Mouse (Mus musculus): ENCODE results near the gene Dpy19l3. TPM values are rescaled to one million over a fixed set of nuclear protein-coding genes. Genes with fewer than 3 reads are reported as not detected.
A peak's percentile ranks its signal among the peaks of the same experiment; 100 is the strongest.

The Dpy19l3 gene
- total RNA-seq, 2 experiments from 2014 or later, result 2.5 to 23.4 TPM

DNA sequence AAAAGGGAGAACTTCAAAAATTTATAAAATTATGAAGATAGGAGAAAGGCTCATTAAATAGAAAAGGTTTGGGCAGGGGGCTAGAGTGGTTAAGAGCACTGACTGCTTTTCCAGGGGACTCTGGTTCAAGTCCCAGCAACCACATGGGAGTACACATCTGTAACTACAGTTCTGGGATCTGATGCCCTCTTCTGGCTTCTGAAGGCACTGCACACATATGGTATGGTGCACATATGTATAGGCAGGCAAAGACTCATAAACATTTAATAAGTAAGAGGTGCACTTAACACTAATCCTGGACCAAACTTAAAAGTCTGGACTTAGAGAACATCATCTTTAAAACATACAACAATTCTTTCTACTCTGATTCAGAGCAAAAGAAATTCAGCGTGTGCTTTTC lies 56.2 kb downstream of the Dpy19l3 start:
- no peak for ATAC-seq (replicated peaks; ENCODE audit: low FRiP score, poor library complexity, severe bottlenecking)

DNA sequence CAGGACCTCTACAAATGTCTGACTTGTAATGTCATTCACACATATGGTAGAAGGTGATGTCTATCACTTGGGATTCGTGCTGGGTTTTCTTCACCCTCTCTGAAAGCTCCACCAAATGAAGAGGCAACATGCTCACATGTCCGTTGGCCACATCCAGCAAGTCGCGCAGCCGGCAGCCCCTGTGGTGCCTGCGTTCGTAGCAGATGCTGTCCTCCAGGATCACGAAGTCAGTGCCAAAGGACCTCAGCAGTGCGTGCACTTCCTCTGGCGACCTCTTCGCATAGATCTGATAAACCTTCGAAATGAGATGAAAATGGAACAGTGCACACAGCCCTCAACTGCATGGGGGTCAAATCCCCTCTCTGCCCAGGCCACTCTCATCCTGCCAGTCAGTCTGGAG lies 61.6 kb downstream of the Dpy19l3 start:
- no peak for ATAC-seq (replicated peaks; ENCODE audit: low FRiP score, poor library complexity, severe bottlenecking)

DNA sequence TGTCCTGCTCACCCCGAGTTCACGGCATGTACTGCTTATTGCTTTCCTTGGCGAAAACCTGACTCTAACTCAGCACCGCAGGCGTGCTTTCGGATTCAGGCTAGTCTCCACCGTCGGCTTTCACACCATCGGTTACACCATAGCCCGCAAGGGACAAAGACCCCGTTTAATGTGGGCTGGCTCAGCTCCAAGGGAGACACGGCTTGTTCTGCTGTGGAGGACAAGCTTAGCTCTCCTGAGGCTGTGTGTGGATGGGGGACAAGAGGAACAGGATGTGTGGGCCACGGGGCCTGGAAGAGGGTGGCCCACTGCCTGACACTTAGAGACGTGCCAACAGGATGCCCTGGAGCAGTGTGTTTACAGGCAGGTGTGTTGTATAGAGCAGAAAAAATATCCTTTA lies 62.1 kb downstream of the Dpy19l3 start:
- ATAC-seq (replicated peaks; ENCODE audit: low FRiP score, poor library complexity, severe bottlenecking), result no peak

DNA sequence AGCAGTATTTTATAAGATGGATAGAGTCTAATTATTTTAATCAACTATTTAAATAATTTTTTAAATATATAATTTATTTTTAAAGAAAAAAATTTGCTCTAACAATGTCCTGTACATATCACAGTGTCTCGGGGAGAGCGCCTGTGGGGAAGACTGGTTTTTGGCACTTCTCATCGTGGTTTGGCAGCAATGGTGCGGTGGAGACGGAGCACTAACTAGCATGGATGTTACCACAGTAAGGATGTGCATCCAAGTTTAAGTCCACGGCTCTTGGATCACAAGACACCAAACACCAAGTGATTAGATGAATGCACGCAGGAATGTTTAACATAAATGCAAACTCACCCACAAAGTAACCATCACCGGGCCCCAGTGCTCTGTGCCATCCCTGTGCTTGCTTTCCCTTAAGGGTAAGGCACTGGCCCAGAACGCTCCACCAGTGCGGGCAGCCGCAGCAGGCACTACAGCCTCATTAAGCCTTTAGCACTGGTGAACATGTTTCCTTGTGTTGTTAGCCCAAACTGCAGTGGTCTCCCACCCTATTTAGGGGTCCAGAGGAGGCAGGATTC lies 65.4 kb downstream of the Dpy19l3 start:
- no peak for ATAC-seq (replicated peaks; ENCODE audit: low FRiP score, poor library complexity, severe bottlenecking)

DNA sequence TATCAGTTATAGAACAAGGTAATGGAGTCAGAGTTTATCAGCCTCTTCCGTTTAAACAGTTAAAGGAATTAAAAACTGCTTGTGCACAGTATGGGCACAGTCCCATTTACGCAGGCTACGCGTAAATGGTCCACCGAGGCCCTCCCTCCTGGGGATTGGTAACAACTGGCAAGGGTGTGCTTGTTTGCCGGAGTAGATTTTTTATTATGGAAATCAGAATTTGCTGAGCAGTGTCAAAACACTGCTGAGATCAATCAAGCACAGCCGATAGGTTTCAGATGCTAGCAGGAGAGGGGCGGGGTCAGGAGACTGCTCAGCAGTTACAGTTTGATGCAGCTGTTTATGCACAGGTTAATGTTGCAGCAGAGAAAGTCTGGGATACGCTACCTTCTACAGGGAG lies 66.0 kb downstream of the Dpy19l3 start:
- no peak for ATAC-seq (replicated peaks; ENCODE audit: low FRiP score, poor library complexity, severe bottlenecking)

DNA sequence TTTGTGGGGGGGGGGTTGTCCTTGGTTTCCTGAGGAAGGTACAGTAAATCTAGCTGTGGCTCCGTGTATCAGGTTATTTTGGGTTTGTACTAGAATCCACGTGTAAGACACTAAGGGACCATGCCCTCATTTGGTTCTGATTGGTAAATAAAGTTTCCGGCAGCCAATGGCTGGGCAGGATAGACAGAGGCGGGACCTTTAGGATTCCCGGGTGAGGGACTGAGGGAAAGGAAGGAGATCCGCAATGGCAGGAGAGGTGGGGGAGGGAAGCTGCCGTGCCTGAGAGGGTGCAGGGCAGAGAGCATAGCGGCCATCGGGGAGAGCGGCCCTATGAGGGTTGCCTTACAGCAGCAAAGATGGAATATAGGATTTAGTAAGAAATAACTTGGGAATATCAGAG lies 67.0 kb downstream of the Dpy19l3 start:
- ATAC-seq (replicated peaks; ENCODE audit: low FRiP score, poor library complexity, severe bottlenecking), result no peak

DNA sequence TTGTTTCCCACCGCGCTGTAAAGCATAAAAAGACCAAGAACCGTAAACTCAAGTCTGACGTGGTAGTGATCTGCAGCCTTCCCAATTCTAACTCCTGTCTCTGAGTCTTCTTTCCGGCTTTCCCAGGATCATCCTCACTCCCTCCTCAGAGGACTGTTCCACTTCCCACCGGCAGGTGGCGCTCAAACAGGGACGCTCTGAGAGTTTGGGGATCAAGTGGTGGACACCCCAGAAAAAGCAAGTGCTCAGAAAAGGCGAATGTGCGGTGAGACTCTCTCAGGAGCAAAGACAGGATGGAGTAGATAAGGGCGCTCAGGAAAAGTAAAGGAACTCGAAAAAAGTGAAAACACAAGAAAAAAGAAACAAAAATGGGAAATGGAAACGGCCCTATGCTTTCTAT lies 67.5 kb downstream of the Dpy19l3 start:
- peak; percentile 69 for ATAC-seq (replicated peaks; ENCODE audit: low FRiP score, poor library complexity, severe bottlenecking)

DNA sequence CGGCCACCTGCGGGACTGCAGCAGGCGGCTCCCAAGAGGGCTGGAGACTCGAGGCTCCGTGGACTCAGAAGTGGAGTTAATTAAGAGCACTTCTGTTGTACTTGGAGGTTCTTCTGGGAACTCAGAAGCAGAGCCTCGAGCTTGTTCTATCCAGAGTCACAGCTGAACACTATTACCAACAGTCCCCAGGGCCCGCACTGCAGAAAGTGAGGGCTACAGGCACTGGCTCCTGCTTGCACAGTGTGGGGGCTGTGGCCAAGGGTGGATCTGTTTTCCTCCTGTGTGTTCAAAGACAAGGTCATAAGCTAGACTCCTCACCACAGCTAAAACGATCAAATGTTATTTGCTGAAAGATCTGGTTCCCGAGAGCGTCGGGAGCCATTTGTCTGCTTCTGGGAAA lies 68.0 kb downstream of the Dpy19l3 start:
- no peak for ATAC-seq (replicated peaks; ENCODE audit: low FRiP score, poor library complexity, severe bottlenecking)

DNA sequence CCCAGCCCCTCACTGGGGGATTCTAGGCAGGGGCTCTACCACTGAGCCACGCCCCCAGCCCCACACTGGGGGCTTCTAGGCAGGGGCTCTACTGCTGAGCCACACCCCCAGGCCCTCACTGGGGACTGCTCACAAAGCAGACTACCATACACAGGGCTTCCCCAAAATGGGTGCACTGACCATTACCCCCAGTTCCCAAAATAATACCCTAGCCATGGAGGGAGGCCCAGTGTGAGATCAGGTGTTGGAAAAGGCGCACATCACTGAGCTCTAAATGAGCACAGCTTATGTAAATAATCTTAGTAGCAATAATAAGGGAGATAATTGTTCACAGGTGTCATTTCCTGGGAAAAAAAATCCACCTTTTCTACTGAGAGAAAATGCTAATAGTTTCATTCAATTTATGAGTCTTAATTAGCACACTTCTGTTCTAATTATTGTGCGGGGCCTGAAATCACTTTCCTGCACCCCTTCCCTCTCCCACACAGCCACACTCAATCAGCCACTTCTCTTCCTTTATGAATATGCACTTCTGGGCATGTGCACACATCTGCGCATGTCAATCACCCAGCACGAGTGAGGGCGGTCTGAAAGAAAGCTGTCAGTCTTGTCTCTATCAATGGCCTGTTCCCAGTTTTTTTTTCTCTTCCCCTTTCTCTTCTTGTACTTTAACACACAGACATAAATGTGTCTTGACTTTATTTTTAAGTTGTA lies 70.7 kb downstream of the Dpy19l3 start:
- ATAC-seq (replicated peaks; ENCODE audit: low FRiP score, poor library complexity, severe bottlenecking), result no peak

DNA sequence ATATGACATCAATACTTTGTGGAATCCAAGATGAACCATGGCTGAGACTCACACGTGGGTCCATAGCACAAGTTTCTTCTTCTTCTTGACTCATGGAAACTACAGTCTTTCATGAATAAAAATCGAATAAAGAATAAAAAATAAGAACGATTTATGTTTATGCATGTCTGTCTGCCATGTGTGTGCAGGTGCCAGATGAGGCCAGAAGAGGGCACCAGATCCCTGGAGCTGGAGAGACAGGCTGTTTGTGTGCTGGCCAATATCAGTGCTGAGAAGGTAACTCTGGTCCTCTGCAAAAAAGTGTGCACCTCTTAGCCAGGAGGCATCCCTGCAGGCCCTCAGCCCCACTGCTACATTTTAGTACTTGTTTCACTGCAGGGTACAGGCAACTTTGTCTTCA lies 72.7 kb downstream of the Dpy19l3 start:
- ATAC-seq (replicated peaks; ENCODE audit: low FRiP score, poor library complexity, severe bottlenecking), result no peak

DNA sequence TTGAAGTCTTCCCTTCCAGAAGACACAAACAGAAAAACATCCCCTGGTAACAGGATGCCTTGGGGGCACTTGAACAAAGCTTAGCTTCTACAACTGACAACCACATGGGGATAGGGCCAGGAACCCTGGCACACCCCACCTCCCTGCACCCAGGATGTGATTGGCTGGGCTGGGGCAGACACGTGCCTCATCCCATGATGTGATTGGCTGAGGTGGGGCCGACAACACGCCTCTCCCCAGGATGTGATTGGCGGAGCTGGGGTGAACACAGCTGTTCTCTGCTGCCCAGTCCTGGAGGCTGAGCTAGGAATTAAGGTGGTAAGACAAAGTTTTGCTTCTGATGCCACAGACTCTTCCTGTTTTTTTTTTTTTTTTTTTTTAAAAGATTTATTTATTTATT lies 75.3 kb downstream of the Dpy19l3 start:
- ATAC-seq (replicated peaks; ENCODE audit: low FRiP score, poor library complexity, severe bottlenecking), result no peak

DNA sequence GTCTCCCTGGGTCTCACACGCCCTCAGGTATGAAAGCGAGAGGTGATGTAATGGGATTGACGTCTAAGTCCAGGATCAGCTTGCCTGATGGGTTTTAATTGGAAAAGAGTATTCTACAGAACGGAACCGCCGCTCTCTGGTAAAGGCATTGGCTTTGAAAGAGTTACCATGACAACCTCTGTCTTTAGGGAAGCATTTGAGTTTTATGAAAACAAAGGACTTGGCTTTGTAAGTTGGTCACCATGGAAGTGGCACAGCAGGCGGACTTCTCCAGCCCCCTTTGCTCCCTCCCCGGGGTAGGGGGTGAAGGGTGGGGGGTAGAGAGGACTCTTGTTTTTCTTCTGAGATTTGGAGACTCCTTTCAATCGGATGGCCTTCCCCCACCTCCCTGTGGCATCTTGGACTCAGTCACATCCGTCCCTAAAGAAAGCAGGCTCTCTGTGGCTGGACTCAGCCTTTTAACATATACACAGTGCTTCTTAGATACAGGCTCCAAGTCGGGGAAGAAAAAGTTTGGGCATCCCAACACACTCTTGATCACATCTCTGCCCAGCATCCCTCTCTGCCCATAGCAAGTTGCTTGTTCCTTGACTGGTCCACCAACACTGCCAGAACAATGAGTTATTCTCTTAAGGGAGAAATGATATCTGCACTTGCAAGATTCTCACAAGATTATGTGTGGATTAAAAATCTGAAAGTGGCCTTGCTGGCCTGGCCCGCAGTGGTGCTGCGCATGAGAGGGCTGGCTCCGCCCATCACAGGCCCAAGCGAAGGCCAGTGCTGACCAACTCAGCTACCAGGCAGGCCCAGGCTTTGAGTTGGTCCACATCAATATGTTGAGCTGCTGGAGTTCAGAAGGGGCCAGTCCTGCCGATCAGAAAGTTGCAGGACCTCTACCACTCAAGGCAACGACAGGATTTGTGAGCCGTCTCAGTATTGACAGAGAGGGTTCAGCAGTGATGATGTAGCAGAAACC lies 85.9 kb downstream of the Dpy19l3 start:
- no peak for ATAC-seq (replicated peaks; ENCODE audit: low FRiP score, poor library complexity, severe bottlenecking)

DNA sequence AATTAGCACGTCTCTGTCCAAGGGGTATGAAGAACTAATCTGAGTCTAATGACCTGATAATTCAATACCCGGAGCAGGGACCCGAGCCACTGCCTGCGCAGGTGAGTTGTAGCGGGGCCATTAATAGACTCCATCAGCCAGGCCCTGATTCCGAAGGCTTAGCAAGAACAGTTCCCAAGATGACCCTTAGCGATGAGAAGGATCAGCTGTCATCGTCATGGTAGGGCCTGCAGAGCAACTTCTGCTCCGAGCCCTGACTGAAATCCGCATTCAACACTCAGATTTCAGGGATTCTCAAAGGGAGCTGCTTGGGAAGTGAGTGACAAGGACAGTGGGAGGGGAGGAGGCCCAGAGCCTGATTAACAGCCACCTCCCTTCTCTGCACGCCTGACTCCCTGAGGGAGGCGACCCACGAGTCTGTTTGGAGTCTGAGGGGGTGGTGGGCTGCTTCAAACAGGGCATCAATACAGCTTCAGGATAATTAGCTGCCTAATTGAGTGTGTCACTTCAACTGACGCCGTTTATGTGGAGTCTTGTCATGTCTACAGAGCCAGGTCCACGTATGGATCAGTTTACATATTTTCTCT lies 90.4 kb downstream of the Dpy19l3 start:
- no peak for ATAC-seq (replicated peaks; ENCODE audit: low FRiP score, poor library complexity, severe bottlenecking)

DNA sequence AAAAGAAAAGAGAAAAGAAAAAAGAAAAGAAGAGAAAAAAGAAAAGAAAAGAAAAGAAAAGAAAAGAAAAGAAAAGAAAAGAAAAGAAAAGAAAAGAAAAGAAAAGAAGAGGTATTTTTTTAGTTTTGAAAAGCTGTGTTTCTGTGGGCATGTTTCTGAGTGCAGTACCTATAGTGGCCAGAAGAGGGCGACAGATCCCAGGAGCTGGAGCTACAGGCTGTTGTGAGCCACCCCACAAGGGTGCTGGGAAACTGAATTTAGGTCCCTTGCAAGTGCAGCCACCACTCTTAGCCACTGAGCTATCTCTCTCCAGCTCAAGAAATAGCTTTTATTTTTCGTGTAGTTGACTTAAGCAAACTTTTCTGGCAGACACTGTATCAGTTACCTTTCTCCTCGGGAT lies 95.1 kb downstream of the Dpy19l3 start:
- ATAC-seq (replicated peaks; ENCODE audit: low FRiP score, poor library complexity, severe bottlenecking), result peak; percentile 78; the same call in 1 of the 2 replicates

DNA sequence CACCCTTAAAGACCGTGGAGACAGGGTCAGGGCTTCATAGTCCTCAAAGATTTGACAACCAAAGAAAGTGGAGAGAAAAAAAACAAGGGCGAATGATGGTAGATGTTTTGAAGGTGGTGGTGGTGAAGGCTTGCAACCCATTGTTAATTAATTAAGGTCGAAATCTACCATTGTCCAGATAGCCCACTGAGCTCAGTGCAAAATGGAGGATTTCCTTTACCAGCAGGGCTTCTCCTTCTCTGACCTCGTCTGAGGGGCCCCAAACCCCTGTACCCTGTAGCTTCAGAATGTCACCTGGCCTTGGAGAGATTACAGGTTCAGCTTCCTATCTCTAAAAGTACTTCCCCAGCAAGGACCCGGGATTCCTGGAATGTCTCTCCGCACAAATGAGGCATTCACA lies 96.4 kb downstream of the Dpy19l3 start:
- ATAC-seq (replicated peaks; ENCODE audit: low FRiP score, poor library complexity, severe bottlenecking), result no peak

DNA sequence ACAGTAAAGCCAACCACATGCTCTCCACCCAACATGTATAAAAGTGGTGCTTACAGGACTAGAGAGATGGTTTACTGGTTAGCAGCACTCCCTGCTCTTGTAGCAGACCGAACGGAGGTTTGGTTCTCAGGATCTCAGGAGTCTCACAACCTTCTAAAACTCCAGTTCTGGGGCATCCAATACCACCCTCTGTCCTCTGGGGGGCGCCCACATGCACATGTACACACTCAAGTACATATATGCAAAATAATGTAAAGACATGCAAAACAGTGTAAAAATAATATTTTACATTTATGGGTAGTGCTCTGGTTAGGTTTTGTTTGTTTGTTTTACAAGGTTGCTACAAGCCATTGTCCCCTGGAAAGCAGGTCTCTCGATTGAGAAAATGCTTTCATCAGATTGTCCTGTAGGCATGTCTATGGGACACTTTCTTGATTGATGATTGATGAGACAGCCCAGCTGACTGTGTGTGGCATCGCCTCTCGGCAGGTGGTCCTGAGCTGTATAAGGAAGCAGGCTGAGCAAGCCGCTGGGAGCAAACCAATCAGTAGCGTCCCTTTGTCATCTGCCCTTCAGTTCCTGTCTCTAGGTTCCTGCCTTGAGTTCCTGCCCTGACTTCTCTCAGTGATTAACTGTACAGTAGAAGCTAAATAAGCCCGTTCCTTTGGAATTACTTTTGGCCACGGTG lies 102.5 kb downstream of the Dpy19l3 start:
- no peak for ATAC-seq (replicated peaks; ENCODE audit: low FRiP score, poor library complexity, severe bottlenecking)

DNA sequence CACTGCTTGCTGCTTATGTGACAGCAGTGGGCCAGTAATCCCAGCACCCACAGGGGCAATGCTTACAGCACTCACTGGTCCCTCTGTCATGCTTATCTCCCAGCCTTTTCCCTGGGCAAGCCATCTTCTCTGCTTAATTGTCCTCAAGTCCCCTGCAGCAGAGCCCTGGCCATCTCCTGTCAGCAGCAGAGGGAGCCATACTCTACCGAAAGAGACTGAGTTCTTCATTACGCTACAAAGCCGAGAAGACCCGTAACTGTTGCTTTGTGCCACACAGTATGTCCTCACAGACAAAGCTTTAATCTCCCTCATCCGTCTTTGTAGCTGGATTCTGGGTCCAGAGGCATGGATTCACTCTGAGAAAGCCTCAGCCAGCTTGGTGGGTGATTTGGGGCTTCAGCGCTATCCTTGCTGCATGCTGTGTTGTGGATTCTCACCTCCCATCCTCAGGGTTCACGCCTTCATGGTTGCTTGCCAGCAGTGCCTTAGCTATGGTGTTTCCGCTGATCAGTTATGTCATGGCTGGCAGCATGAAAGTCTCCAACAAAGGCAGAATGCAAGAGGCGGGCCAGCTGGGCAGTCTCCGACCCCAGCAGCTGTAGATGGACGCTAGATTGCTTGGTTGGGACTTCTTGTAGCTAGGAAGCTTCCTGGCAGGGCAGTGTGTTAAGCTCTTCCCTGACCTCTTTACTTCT lies 103.4 kb downstream of the Dpy19l3 start:
- no peak for ATAC-seq (replicated peaks; ENCODE audit: low FRiP score, poor library complexity, severe bottlenecking)

DNA sequence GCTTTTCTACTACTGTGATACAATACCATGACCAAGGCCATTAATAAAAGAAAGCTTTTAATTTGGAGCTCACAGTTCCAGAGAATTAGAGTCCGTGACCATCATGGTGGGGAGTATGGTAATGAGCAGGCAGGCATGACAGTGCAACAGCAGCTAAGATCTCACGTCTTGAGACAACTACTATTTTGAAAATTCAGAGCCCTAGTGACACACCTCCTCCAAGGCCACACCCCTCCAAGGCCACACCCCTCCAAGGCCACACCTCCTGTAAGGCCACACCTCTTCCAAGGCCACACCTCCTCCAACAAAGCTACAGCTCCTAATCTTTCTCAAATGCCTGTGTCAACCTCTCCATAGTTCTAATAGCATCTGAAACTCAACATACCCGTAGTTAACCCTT lies 105.2 kb downstream of the Dpy19l3 start:
- ATAC-seq (replicated peaks; ENCODE audit: low FRiP score, poor library complexity, severe bottlenecking), result peak; percentile 64

Data from erythroblast, adult 5-6 weeks (primary cell).